Comparison of ENCODE assay signal across 8 mouse cellular contexts in genomic region chr13:51792729-51793424, GRCm38 (mm10). TPM values are rescaled to one million over a fixed set of nuclear protein-coding genes. Genes with fewer than 3 reads are reported as not detected.
A peak's percentile ranks its signal among the peaks of the same experiment; 100 is the strongest.
DNase-seq lines count a peak whose midpoint lies in the region; ATAC-seq and TF ChIP-seq lines count a peak whose summit lies in the region.

No protein-coding gene starts in this region.

- peak; percentile 39 for DNase-seq in urinary bladder, adult 2 months (ENCODE audit: low spot score)
- no peak for DNase-seq in urinary bladder, postnatal 10 days (ENCODE audit: low spot score)
- DNase-seq in cerebellum, postnatal 14 days, result peak; percentile 77 to 78
- peak; percentile 45 for DNase-seq in lung, embryonic 14.5 days
- DNase-seq in urinary bladder, postnatal 14 days (ENCODE audit: low spot score), result peak; percentile 49

- H3K9ac ChIP-seq in intestine, postnatal 0 days (ENCODE audit: low read depth, low read length), result peak overlapping the region; percentile 66
- H3K9ac ChIP-seq in lung, embryonic 14.5 days, result peak overlapping the region; percentile 70
- H3K9ac ChIP-seq in neural tube, embryonic 15.5 days (replicated peaks), result peak overlapping the region; percentile 86

- peak; percentile 38 for ATAC-seq in granulocyte monocyte progenitor cell, adult 5-6 weeks (replicated peaks; ENCODE audit: poor library complexity, severe bottlenecking)
- ATAC-seq in intestine, postnatal 0 days, result peak; percentile 50
- ATAC-seq in lung, embryonic 14.5 days (ENCODE audit: insufficient read depth), result peak; percentile 45
- peak; percentile 58 for ATAC-seq in neural tube, embryonic 15.5 days (ENCODE audit: low FRiP score)

- H3K4me3 ChIP-seq in intestine, postnatal 0 days (ENCODE audit: low read depth, low read length), result peak overlapping the region; percentile 78
- H3K4me3 ChIP-seq in lung, embryonic 14.5 days (ENCODE audit: low read depth, low read length), result peak overlapping the region; percentile 72
- H3K4me3 ChIP-seq in neural tube, embryonic 15.5 days (replicated peaks), result peak overlapping the region; percentile 90

- no peaks in the 10 kb centered on the region for H3K36me3 ChIP-seq in intestine, postnatal 0 days (ENCODE audit: control insufficient read depth, insufficient read depth)
- no peaks in the 10 kb centered on the region for H3K36me3 ChIP-seq in lung, embryonic 14.5 days (ENCODE audit: insufficient read depth)
- no peaks in the 10 kb centered on the region for H3K36me3 ChIP-seq in neural tube, embryonic 15.5 days

- no peaks in the 10 kb centered on the region for H3K27me3 ChIP-seq in intestine, postnatal 0 days (replicated peaks; ENCODE audit: control insufficient read depth, insufficient read depth, low read length)
- peaks cover 18% of the 10 kb centered on the region for H3K27me3 ChIP-seq in lung, embryonic 14.5 days (ENCODE audit: insufficient read depth, low read length)
- 0 out of 2 replicates have a peak, but pooled peaks cover 5% of the 10 kb centered on the region for H3K27me3 ChIP-seq in neural tube, embryonic 15.5 days (replicated peaks)

- no peaks in the 10 kb centered on the region for H3K9me3 ChIP-seq in intestine, postnatal 0 days (ENCODE audit: control insufficient read depth)
- no peaks in the 10 kb centered on the region for H3K9me3 ChIP-seq in lung, embryonic 14.5 days (ENCODE audit: low read depth, low read length)
- no peaks in the 10 kb centered on the region for H3K9me3 ChIP-seq in neural tube, embryonic 15.5 days (replicated peaks)

- no peak overlapping the region for H3K27ac ChIP-seq in intestine, postnatal 0 days (ENCODE audit: low read depth, low read length)
- peak overlapping the region; percentile 42; the same call in 1 of the 2 replicates for H3K27ac ChIP-seq in lung, embryonic 14.5 days (ENCODE audit: low read depth)
- peak overlapping the region; percentile 83 for H3K27ac ChIP-seq in neural tube, embryonic 15.5 days (replicated peaks)

- no peak for TF ChIP-seq CTCF in intestine, postnatal 0 days (IDR thresholded peaks at IDR 0.05; ENCODE audit: low read depth)
- no peak for TF ChIP-seq CTCF in lung, embryonic 14.5 days (IDR thresholded peaks at IDR 0.05; ENCODE audit: low read depth)

- 2% methylated on average over 42 of the region's 43 CpGs for WGBS in intestine, postnatal 0 days
- 3% methylated on average over 43 of the region's 43 CpGs for WGBS in lung, embryonic 14.5 days
- 1% methylated on average over 43 of the region's 43 CpGs for WGBS in neural tube, embryonic 15.5 days

- no peaks in the 10 kb centered on the region for H3K4me1 ChIP-seq in intestine, postnatal 0 days (replicated peaks; ENCODE audit: control insufficient read depth, insufficient read depth, low read length)
- peaks cover 13% of the 10 kb centered on the region; the same call in 1 of the 2 replicates for H3K4me1 ChIP-seq in lung, embryonic 14.5 days (ENCODE audit: insufficient read depth)
- H3K4me1 ChIP-seq in neural tube, embryonic 15.5 days, result peaks cover 29% of the 10 kb centered on the region

- peak overlapping the region; percentile 98 for H3K4me2 ChIP-seq in intestine, postnatal 0 days (replicated peaks; ENCODE audit: low read depth)
- H3K4me2 ChIP-seq in lung, embryonic 14.5 days, result peak overlapping the region; percentile 91
- peak overlapping the region; percentile 95 for H3K4me2 ChIP-seq in neural tube, embryonic 15.5 days

RNA-seq across cellular contexts. Expression of gene Sema4d, which starts 0.7 kb away (rescaled TPM):
- polyA plus RNA-seq in urinary bladder, adult 2 months (2012; rRNA removed), result 6.1 and 8.1 TPM in 2 replicates
- total RNA-seq in granulocyte monocyte progenitor cell, adult 5-6 weeks (2014; fragmentation: Nextera tagmentation), result 31.5 and 32.8 TPM in 2 replicates
- total RNA-seq in granulocyte monocyte progenitor cell, adult 5-6 weeks (2017), result 8.3 and 9.9 TPM in 2 replicates
- 3.4 TPM in 2 replicates for polyA plus RNA-seq in intestine, postnatal 0 days (2015; fragmentation: Nextera tagmentation; extraction: Ambion mirVana)
- 12.0 and 12.3 TPM in 2 replicates for polyA plus RNA-seq in lung, embryonic 14.5 days (2014; fragmentation: Nextera tagmentation; extraction: Ambion mirVana)
- polyA plus RNA-seq in neural tube, embryonic 15.5 days (2015; fragmentation: Nextera tagmentation; extraction: Ambion mirVana), result 15.2 and 17.9 TPM in 2 replicates

RNA-seq across cellular contexts. Expression of gene Gadd45g, which starts 53.6 kb away (rescaled TPM):
- 68.6 and 122 TPM in 2 replicates for polyA plus RNA-seq in urinary bladder, adult 2 months (2012; rRNA removed)
- 0.60 and 1.8 TPM in 2 replicates for total RNA-seq in granulocyte monocyte progenitor cell, adult 5-6 weeks (2014; fragmentation: Nextera tagmentation)
- 3.3 and 7.0 TPM in 2 replicates for total RNA-seq in granulocyte monocyte progenitor cell, adult 5-6 weeks (2017)
- 28.7 and 32.7 TPM in 2 replicates for polyA plus RNA-seq in intestine, postnatal 0 days (2015; fragmentation: Nextera tagmentation; extraction: Ambion mirVana)
- 26.1 and 27.2 TPM in 2 replicates for polyA plus RNA-seq in lung, embryonic 14.5 days (2014; fragmentation: Nextera tagmentation; extraction: Ambion mirVana)
- 32.1 and 35.4 TPM in 2 replicates for polyA plus RNA-seq in neural tube, embryonic 15.5 days (2015; fragmentation: Nextera tagmentation; extraction: Ambion mirVana)
